Mouse (Mus musculus): ENCODE measurements around the gene Ptrh2. TPM values are rescaled to one million over a fixed set of nuclear protein-coding genes. Genes with fewer than 3 reads are reported as not detected.

Gene Ptrh2
- polyA plus RNA-seq, 1 experiment, result 3.8 TPM

GRCm38 (mm10) chr11:86650676-86651075, 33.1 kb upstream of the Ptrh2 start:
- DNase-seq, result no peak
- TF ChIP-seq POLR2A (IDR thresholded peaks at IDR 0.05; ENCODE audit: borderline replicate concordance, extremely low read depth, low read depth, low read length) (no peak), CTCF (IDR thresholded peaks at IDR 0.05; ENCODE audit: insufficient read depth, low read length) (no peak)
- 74% methylated on average over 6 of the region's 6 CpGs for WGBS
- peaks cover 2% of the 10 kb centered on the region for H3K4me1 ChIP-seq (ENCODE audit: control insufficient read depth, insufficient read depth, low read length)
- no peak overlapping the region for H3K4me3 ChIP-seq (replicated peaks; ENCODE audit: extremely low read depth, low read depth, low read length)

GRCm38 (mm10) chr11:86652578-86652979, 31.2 kb upstream of the Ptrh2 start:
- no peak for TF ChIP-seq CTCF (IDR thresholded peaks at IDR 0.05; ENCODE audit: insufficient read depth, low read length)
- TF ChIP-seq POLR2A (IDR thresholded peaks at IDR 0.05; ENCODE audit: borderline replicate concordance, extremely low read depth, low read depth, low read length), result no peak
- 55% methylated on average over 4 of the region's 4 CpGs for WGBS
- no peak for DNase-seq
- peaks cover 2% of the 10 kb centered on the region for H3K4me1 ChIP-seq (ENCODE audit: control insufficient read depth, insufficient read depth, low read length)
- no peak overlapping the region for H3K4me3 ChIP-seq (replicated peaks; ENCODE audit: extremely low read depth, low read depth, low read length)

GRCm38 (mm10) chr11:86653446-86653845, 30.3 kb upstream of the Ptrh2 start:
- Histone ChIP-seq H3K4me1 (ENCODE audit: control insufficient read depth, insufficient read depth, low read length) (peaks cover 2% of the 10 kb centered on the region; the same call in 1 of the 2 replicates), H3K4me3 (replicated peaks; ENCODE audit: extremely low read depth, low read depth, low read length) (no peak overlapping the region)
- no peak for DNase-seq
- 13% methylated on average over 3 of the region's 3 CpGs for WGBS
- TF ChIP-seq POLR2A (IDR thresholded peaks at IDR 0.05; ENCODE audit: borderline replicate concordance, extremely low read depth, low read depth, low read length) (no peak), CTCF (IDR thresholded peaks at IDR 0.05; ENCODE audit: insufficient read depth, low read length) (peak; percentile 43; the same call in 1 of the 2 replicates)

GRCm38 (mm10) chr11:86654096-86654495, 29.7 kb upstream of the Ptrh2 start:
- Histone ChIP-seq H3K4me3 (replicated peaks; ENCODE audit: extremely low read depth, low read depth, low read length) (no peak overlapping the region), H3K4me1 (ENCODE audit: control insufficient read depth, insufficient read depth, low read length) (peaks cover 2% of the 10 kb centered on the region; the same call in 1 of the 2 replicates)
- no peak for DNase-seq
- 68% methylated on average over 4 of the region's 4 CpGs for WGBS
- TF ChIP-seq CTCF (IDR thresholded peaks at IDR 0.05; ENCODE audit: insufficient read depth, low read length), result no peak
- TF ChIP-seq POLR2A (IDR thresholded peaks at IDR 0.05; ENCODE audit: borderline replicate concordance, extremely low read depth, low read depth, low read length), result no peak

- no peak for DNase-seq
- Histone ChIP-seq H3K4me3 (replicated peaks; ENCODE audit: extremely low read depth, low read depth, low read length) (no peak overlapping the region), H3K4me1 (ENCODE audit: control insufficient read depth, insufficient read depth, low read length) (peaks cover 2% of the 10 kb centered on the region; the same call in 1 of the 2 replicates)
- WGBS, result 5% methylated on average over 1 of the region's 1 CpGs
- peak; percentile 5; the same call in 1 of the 2 replicates for TF ChIP-seq CTCF (IDR thresholded peaks at IDR 0.05; ENCODE audit: insufficient read depth, low read length)
- no peak for TF ChIP-seq POLR2A (IDR thresholded peaks at IDR 0.05; ENCODE audit: borderline replicate concordance, extremely low read depth, low read depth, low read length)
Measured at GRCm38 (mm10) chr11:86655671-86656070, 28.1 kb upstream of the Ptrh2 start.

GRCm38 (mm10) chr11:86656849-86657567, 26.8 kb upstream of the Ptrh2 start:
- WGBS, result 76% methylated on average over 4 of the region's 4 CpGs
- DNase-seq, result no peak
- Histone ChIP-seq H3K4me1 (ENCODE audit: control insufficient read depth, insufficient read depth, low read length) (peaks cover 2% of the 10 kb centered on the region; the same call in 1 of the 2 replicates), H3K4me3 (replicated peaks; ENCODE audit: extremely low read depth, low read depth, low read length) (no peak overlapping the region)
- TF ChIP-seq POLR2A (IDR thresholded peaks at IDR 0.05; ENCODE audit: borderline replicate concordance, extremely low read depth, low read depth, low read length) (no peak), CTCF (IDR thresholded peaks at IDR 0.05; ENCODE audit: insufficient read depth, low read length) (no peak)

GRCm38 (mm10) chr11:86657863-86658262, 25.9 kb upstream of the Ptrh2 start:
- TF ChIP-seq CTCF (IDR thresholded peaks at IDR 0.05; ENCODE audit: insufficient read depth, low read length) (no peak), POLR2A (IDR thresholded peaks at IDR 0.05; ENCODE audit: borderline replicate concordance, extremely low read depth, low read depth, low read length) (no peak)
- H3K4me3 ChIP-seq (replicated peaks; ENCODE audit: extremely low read depth, low read depth, low read length), result no peak overlapping the region
- no peak for DNase-seq
- H3K4me1 ChIP-seq (ENCODE audit: control insufficient read depth, insufficient read depth, low read length), result peaks cover 2% of the 10 kb centered on the region; the same call in 1 of the 2 replicates

- WGBS, result 93% methylated on average over 8 of the region's 8 CpGs
Measured at GRCm38 (mm10) chr11:86662986-86663895, 20.5 kb upstream of the Ptrh2 start.

GRCm38 (mm10) chr11:86663977-86664376, 19.8 kb upstream of the Ptrh2 start:
- no peak for DNase-seq
- no peak for TF ChIP-seq POLR2A (IDR thresholded peaks at IDR 0.05; ENCODE audit: borderline replicate concordance, extremely low read depth, low read depth, low read length)
- no peak for TF ChIP-seq CTCF (IDR thresholded peaks at IDR 0.05; ENCODE audit: insufficient read depth, low read length)
- no peaks in the 10 kb centered on the region for H3K4me1 ChIP-seq (ENCODE audit: control insufficient read depth, insufficient read depth, low read length)
- no peak overlapping the region for H3K4me3 ChIP-seq (replicated peaks; ENCODE audit: extremely low read depth, low read depth, low read length)

More at GRCm38 (mm10) chr11:86662986-86663895, 20.5 kb upstream of the Ptrh2 start:
- DNase-seq, result no peak
- H3K4me1 ChIP-seq (ENCODE audit: control insufficient read depth, insufficient read depth, low read length), result no peaks in the 10 kb centered on the region
- H3K4me3 ChIP-seq (replicated peaks; ENCODE audit: extremely low read depth, low read depth, low read length), result no peak overlapping the region
- TF ChIP-seq POLR2A (IDR thresholded peaks at IDR 0.05; ENCODE audit: borderline replicate concordance, extremely low read depth, low read depth, low read length) (no peak), CTCF (IDR thresholded peaks at IDR 0.05; ENCODE audit: insufficient read depth, low read length) (no peak)
